Mouse (Mus musculus) G1E-ER4 (cell line): ENCODE results near the gene Cdyl. TPM values are rescaled to one million over a fixed set of nuclear protein-coding genes. Genes with fewer than 3 reads are reported as not detected.

Experiments used
- GATA1 ChIP-seq: IDR thresholded peaks from one replicate; pipeline ENCODE4 v1.8.0; 2012; ENCODE audit warnings: low read length, inconsistent platforms
- polyA plus RNA-seq: library from polyadenylated mRNA; stranded (reverse); fragments of >175 nt; gene quantifications from 2 replicates; pipeline ENCODE4 v1.2.3, GENCODE M21; 2012

The Cdyl gene
- polyA plus RNA-seq, 1 experiment = 34.1 TPM

- TF ChIP-seq GATA1 = no peak
Observed at GRCm38 (mm10) chr13:35741040-35741619, 81.5 kb downstream of the Cdyl start.

GRCm38 (mm10) chr13:35741620-35742421 is 82.2 kb downstream of the Cdyl start:
- TF ChIP-seq GATA1 = no peak

GRCm38 (mm10) chr13:35742696-35743095 is 83.1 kb downstream of the Cdyl start:
- TF ChIP-seq GATA1 = no peak

- TF ChIP-seq GATA1 = no peak
Observed at GRCm38 (mm10) chr13:35743196-35743595, 83.6 kb downstream of the Cdyl start.

- no peak for TF ChIP-seq GATA1
Observed at GRCm38 (mm10) chr13:35749194-35749593, 89.6 kb downstream of the Cdyl start.

- no peak for TF ChIP-seq GATA1
Observed at GRCm38 (mm10) chr13:35749680-35750079, 90.0 kb downstream of the Cdyl start.

GRCm38 (mm10) chr13:35752046-35752445 is 92.4 kb downstream of the Cdyl start:
- no peak for TF ChIP-seq GATA1

GRCm38 (mm10) chr13:35755002-35755401 is 95.4 kb downstream of the Cdyl start:
- no peak for TF ChIP-seq GATA1

GRCm38 (mm10) chr13:35755655-35756283 is 96.1 kb downstream of the Cdyl start:
- peak; percentile 86 for TF ChIP-seq GATA1

GRCm38 (mm10) chr13:35756393-35757338 is 97.0 kb downstream of the Cdyl start:
- peak; percentile 40 for TF ChIP-seq GATA1

- TF ChIP-seq GATA1 = no peak
Observed at GRCm38 (mm10) chr13:35760372-35760771, 100.7 kb downstream of the Cdyl start.

GRCm38 (mm10) chr13:35764559-35764958 is 104.9 kb downstream of the Cdyl start:
- TF ChIP-seq GATA1 = no peak

GRCm38 (mm10) chr13:35765817-35766216 is 106.2 kb downstream of the Cdyl start:
- TF ChIP-seq GATA1 = no peak

GRCm38 (mm10) chr13:35769673-35770072 is 110.0 kb downstream of the Cdyl start:
- TF ChIP-seq GATA1 = no peak

GRCm38 (mm10) chr13:35770421-35770820 is 110.8 kb downstream of the Cdyl start:
- no peak for TF ChIP-seq GATA1

GRCm38 (mm10) chr13:35771968-35772382 is 112.3 kb downstream of the Cdyl start:
- no peak for TF ChIP-seq GATA1
